Comparison of ENCODE assay signal across 8 mouse cellular contexts in the genomic region with DNA sequence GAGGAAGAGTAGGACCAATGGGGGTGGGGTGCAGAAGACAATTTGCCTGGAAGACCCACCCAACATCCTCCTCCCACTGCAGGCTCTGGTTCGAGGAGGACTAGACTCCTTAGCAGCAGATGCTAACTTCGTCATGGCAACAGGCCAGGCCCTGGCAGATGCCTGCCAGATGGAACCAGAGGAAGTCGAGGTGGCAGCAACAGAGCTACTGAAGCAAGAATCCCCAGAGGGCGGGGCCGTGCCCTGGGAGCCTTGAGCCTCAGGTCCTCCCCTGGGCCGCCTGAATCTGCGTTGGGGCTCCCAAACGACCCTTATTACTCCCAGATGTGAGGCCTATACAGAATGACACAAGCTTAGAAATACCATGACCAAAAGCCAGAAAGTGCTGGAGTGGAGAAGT. TPM values are rescaled to one million over a fixed set of nuclear protein-coding genes. Genes with fewer than 3 reads are reported as not detected.
DNase-seq lines count a peak whose midpoint lies in the region.

No protein-coding gene starts in this region.

- DNase-seq in cerebellum, postnatal 4 days (ENCODE audit: low spot score in 2 of 2): peak; percentile 45 to 83
- no peak for DNase-seq in cerebellum, adult 9-11 months
- DNase-seq in adipocyte (ENCODE audit: low spot score): peak; percentile 34
- peak; percentile 67 to 79 for DNase-seq in frontal cortex, postnatal 25 days (ENCODE audit: low spot score in 2 of 2)
- peak; percentile 93 for DNase-seq in left cerebral cortex, postnatal 4 days
- peak; percentile 82 for DNase-seq in right cerebral cortex, postnatal 25 days
- DNase-seq in cerebellum, adult 9-10 months: no peak
- DNase-seq in kidney, adult 9 months: no peak

- intact Hi-C loops in left cerebral cortex, postnatal 4 days (cut with DNase I): no loop called here

RNA-seq across cellular contexts. Expression of a gene that starts 12.3 kb away (rescaled TPM):
- 100 to 1,000 TPM; 320 to 326 TPM for total RNA-seq in left cerebral cortex, postnatal 4 days (2021)

Comparison
In these comparisons a context has a peak if more than half of its experiments do, and no peak if none do; other contexts are left out.
1. DNase-seq: peak in cerebellum, postnatal 4 days (2 of 2), adipocyte (single experiment), frontal cortex, postnatal 25 days (2 of 2), left cerebral cortex, postnatal 4 days (single experiment) and right cerebral cortex, postnatal 25 days (single experiment); none in cerebellum, adult 9-11 months (single experiment), cerebellum, adult 9-10 months (single experiment) and kidney, adult 9 months (single experiment).